Mouse (Mus musculus) CH12.LX (cell line): ENCODE measurements around the gene Phf5a. TPM values are rescaled to one million over a fixed set of nuclear protein-coding genes. Genes with fewer than 3 reads are reported as not detected.

ENCODE experiments used
- DNase-seq: peaks from one replicate; pipeline ENCODE4 v3.0.0-alpha.2; 2013; ENCODE audit errors: extremely low read depth
- H3K27ac ChIP-seq: 2 replicates; pipeline ENCODE4 v1.5.1; 2012; ENCODE audit warnings: low read depth, mild to moderate bottlenecking, control low read depth, moderate library complexity; ENCODE audit not compliant: insufficient read depth
- H3K27me3 ChIP-seq: replicated peaks from 2 replicates; pipeline ENCODE3; 2012; ENCODE audit warnings: inconsistent platforms
- H3K36me3 ChIP-seq, 2 experiments: replicated peaks in 1 of 2; 2 replicates each; pipeline versions ENCODE3 to v1.6.1; 2012; ENCODE audit warnings: inconsistent platforms in 1 of 2, low read length in 1 of 2, mild to moderate bottlenecking in 1 of 2, mixed read lengths in 1 of 2, moderate library complexity in 1 of 2; ENCODE audit not compliant: control insufficient read depth in 1 of 2, insufficient read depth in 1 of 2
- H3K4me1 ChIP-seq, 2 experiments: 2 replicates each; pipeline ENCODE4 v1.6.1; 2012; ENCODE audit warnings: inconsistent platforms in 1 of 2, moderate library complexity in 1 of 2; ENCODE audit not compliant: insufficient read depth in 2 of 2, control insufficient read depth in 1 of 2
- H3K4me2 ChIP-seq: 2 replicates; pipeline ENCODE4 v1.6.1; 2012; ENCODE audit warnings: low read depth, mild to moderate bottlenecking, control low read depth; ENCODE audit not compliant: poor library complexity, insufficient read depth, severe bottlenecking
- H3K4me3 ChIP-seq, 3 experiments: fragments of 150-350 bp in 1 of 3; sonication (generic) in 1 of 3; replicated peaks in 1 of 3; 2 replicates each; pipeline versions ENCODE3 to v1.5.1; 2011 to 2012; ENCODE audit warnings: low read depth in 2 of 3, low read length in 2 of 3, mild to moderate bottlenecking in 2 of 3, moderate library complexity in 2 of 3, control low read depth in 1 of 3, improper control_type of control experiment in 1 of 3, inconsistent platforms in 1 of 3, mixed read lengths in 1 of 3; ENCODE audit not compliant: poor library complexity in 1 of 3
- H3K79me2 ChIP-seq: replicated peaks from 2 replicates; pipeline ENCODE4 v1.6.1; 2012; ENCODE audit warnings: mild to moderate bottlenecking, moderate library complexity; ENCODE audit not compliant: control insufficient read depth, poor library complexity, insufficient read depth, severe bottlenecking; ENCODE audit errors: extremely low read depth
- H3K9ac ChIP-seq: 2 replicates; pipeline ENCODE4 v1.6.1; 2012; ENCODE audit warnings: low read depth, mild to moderate bottlenecking, control low read depth, moderate library complexity; ENCODE audit not compliant: insufficient read depth
- H3K9me3 ChIP-seq: replicated peaks from 2 replicates; pipeline ENCODE3; 2012; ENCODE audit warnings: low read length, inconsistent platforms, mixed read lengths
- BHLHE40 ChIP-seq: IDR thresholded peaks from 2 replicates; pipeline ENCODE4 v1.6.1; 2011; ENCODE audit warnings: mild to moderate bottlenecking, low read depth, low read length, improper control_type of control experiment
- CHD1 ChIP-seq: IDR thresholded peaks from 2 replicates; pipeline ENCODE4 v1.6.1; 2012; ENCODE audit warnings: low read depth, low read length, improper control_type of control experiment, inconsistent platforms
- ELF1 ChIP-seq: IDR thresholded peaks from 2 replicates; pipeline ENCODE4 v1.6.1; 2014; ENCODE audit warnings: low read depth, mild to moderate bottlenecking, inconsistent platforms, low read length, improper control_type of control experiment
- HCFC1 ChIP-seq: IDR thresholded peaks from 2 replicates; pipeline ENCODE4 v1.6.1; 2012; ENCODE audit warnings: low read depth, mild to moderate bottlenecking, inconsistent platforms, low read length, improper control_type of control experiment
- IRF4 ChIP-seq: IDR thresholded peaks from 2 replicates; pipeline ENCODE4 v1.6.1; 2014; ENCODE audit warnings: low read depth, mild to moderate bottlenecking, inconsistent platforms, low read length, improper control_type of control experiment
- JUND ChIP-seq: conservative IDR thresholded peaks from 2 replicates; pipeline ENCODE4 v1.6.1; 2011; ENCODE audit warnings: low read depth, low read length, improper control_type of control experiment
- MAFK ChIP-seq: IDR thresholded peaks from 2 replicates; pipeline ENCODE4 v1.6.1; 2011; ENCODE audit warnings: low read length, improper control_type of control experiment; ENCODE audit not compliant: insufficient replicate concordance
- MAX ChIP-seq: IDR thresholded peaks from 2 replicates; pipeline ENCODE4 v1.6.1; 2011; ENCODE audit warnings: low read length, improper control_type of control experiment
- MAZ ChIP-seq: IDR thresholded peaks from 2 replicates; pipeline ENCODE4 v1.6.1; 2012; ENCODE audit warnings: low read depth, mild to moderate bottlenecking, inconsistent platforms, low read length, improper control_type of control experiment, moderate library complexity
- MXI1 ChIP-seq: IDR thresholded peaks from 2 replicates; pipeline ENCODE4 v1.6.1; 2011; ENCODE audit warnings: mild to moderate bottlenecking, low read depth, low read length, improper control_type of control experiment
- MYC ChIP-seq: IDR thresholded peaks from 2 replicates; pipeline ENCODE4 v1.6.1; 2011; ENCODE audit warnings: low read depth, mild to moderate bottlenecking, improper control_type of control experiment, low read length
- POLR2AphosphoS2 ChIP-seq: IDR thresholded peaks from 2 replicates; pipeline ENCODE4 v1.6.1; 2011; ENCODE audit warnings: low read depth, low read length, improper control_type of control experiment
- RAD21 ChIP-seq: IDR thresholded peaks from 2 replicates; pipeline ENCODE4 v1.6.1; 2011; ENCODE audit warnings: low read depth, mild to moderate bottlenecking, low read length, improper control_type of control experiment, moderate library complexity
- TCF12 ChIP-seq: IDR thresholded peaks from 2 replicates; pipeline ENCODE4 v1.6.1; 2014; ENCODE audit warnings: low read depth, mild to moderate bottlenecking, inconsistent platforms, low read length, improper control_type of control experiment
- USF1 ChIP-seq: IDR thresholded peaks from 2 replicates; pipeline ENCODE4 v1.6.1; 2014; ENCODE audit warnings: low read depth, mild to moderate bottlenecking, inconsistent platforms, low read length, improper control_type of control experiment
- USF2 ChIP-seq: conservative IDR thresholded peaks from 2 replicates; pipeline ENCODE4 v1.6.1; 2011; ENCODE audit warnings: low read depth, low read length, improper control_type of control experiment
- ZKSCAN1 ChIP-seq: IDR thresholded peaks from 2 replicates; pipeline ENCODE4 v1.6.1; 2012; ENCODE audit warnings: low read depth, inconsistent platforms, low read length, improper control_type of control experiment, borderline replicate concordance
- dilution Hi-C: fragments of 300-500 bp; cut with MboI; formaldehyde crosslinking; loops from 2 replicates; pipeline ENCODE4 v1.14.3; 2020; ENCODE audit warnings: low sequenced_read_pairs; ENCODE audit not compliant: extremely low pct_unique_long_range_greater_than_20kb, extremely low pct_ligation_motif_present
- in situ Hi-C: fragments of 300-500 bp; cut with MboI; formaldehyde crosslinking; loops from 3 replicates; pipeline ENCODE4 v1.14.3; 2019; ENCODE audit warnings: low sequenced_read_pairs, low pct_ligation_motif_present, low pct_unique_long_range_greater_than_20kb, mixed read lengths
- polyA plus RNA-seq: library from polyadenylated mRNA; unstranded; fragments of >175 nt; gene quantifications from 2 replicates; pipeline ENCODE4 v1.2.1, GENCODE M21; 2012; ENCODE audit warnings: low read depth; ENCODE audit not compliant: insufficient read length
- total RNA-seq, 2 experiments: library from RNA; depleted of rRNA; stranded (reverse); fragments of 300-350 nt in 1 of 2; fragments of >200 nt in 1 of 2; gene quantifications; 2 replicates each; pipeline ENCODE4 v1.2.3; 2012 to 2014

Phf5a gene
- total and polyA plus RNA-seq, 3 experiments: 86.3 to 177 (median 116) TPM

GRCm38 (mm10) chr15:81882348-81882747 lies 10.6 kb upstream of the Phf5a start:
- H3K4me1 ChIP-seq: peaks cover 19 to 45% of the 10 kb centered on the region in 2 experiments
- no peak for DNase-seq
- no peak overlapping the region for H3K4me2 ChIP-seq
- in situ Hi-C loops: no loop called here
- dilution Hi-C loops: no loop called here
- H3K27me3 ChIP-seq: no peaks in the 10 kb centered on the region
- no peak overlapping the region for H3K27ac ChIP-seq
- H3K79me2 ChIP-seq: peaks cover 62% of the 10 kb centered on the region
- no peak for TF ChIP-seq IRF4
- no peak for TF ChIP-seq MAZ
- no peak for TF ChIP-seq RAD21
- no peak for TF ChIP-seq USF1
- TF ChIP-seq CHD1: no peak
- TF ChIP-seq TCF12: no peak
- H3K9ac ChIP-seq: no peak overlapping the region
- H3K36me3 ChIP-seq: peaks cover 9 to 65% of the 10 kb centered on the region in 2 experiments
- no peak overlapping the region for H3K4me3 ChIP-seq
- no peaks in the 10 kb centered on the region for H3K9me3 ChIP-seq

GRCm38 (mm10) chr15:81879531-81880401 lies 8.1 kb upstream of the Phf5a start:
- in situ Hi-C loops (no loop called here), dilution Hi-C loops (no loop called here)
- Histone ChIP-seq H3K27me3 (no peaks in the 10 kb centered on the region), H3K4me3 (no peak overlapping the region), H3K4me1 (peaks cover 27 to 67% of the 10 kb centered on the region in 2 experiments), H3K4me2 (peak overlapping the region; percentile 14; the same call in 1 of the 2 replicates), H3K27ac (no peak overlapping the region; the same call in 1 of the 2 replicates), H3K79me2 (peaks cover 70% of the 10 kb centered on the region), H3K9ac (no peak overlapping the region), H3K36me3 (peaks cover 6 to 56% of the 10 kb centered on the region in 2 experiments), H3K9me3 (no peaks in the 10 kb centered on the region)
- TF ChIP-seq ELF1: no peak
- TF ChIP-seq BHLHE40: no peak
- TF ChIP-seq MYC: no peak
- TF ChIP-seq JUND: no peak
- TF ChIP-seq RAD21: no peak
- no peak for TF ChIP-seq USF2
- TF ChIP-seq MAFK: no peak
- TF ChIP-seq MAX: no peak
- TF ChIP-seq HCFC1: no peak
- TF ChIP-seq POLR2AphosphoS2: no peak
- no peak for TF ChIP-seq MXI1
- TF ChIP-seq ZKSCAN1: no peak
- DNase-seq: no peak
